Mouse (Mus musculus): ENCODE measurements at regions not wholly inside any gene's neighbourhood (a gene's known extent, or its start where the extent isn't known, plus 50 kb on each side); places are given as distances from the start of the nearest gene placed in this dataset.

DNA sequence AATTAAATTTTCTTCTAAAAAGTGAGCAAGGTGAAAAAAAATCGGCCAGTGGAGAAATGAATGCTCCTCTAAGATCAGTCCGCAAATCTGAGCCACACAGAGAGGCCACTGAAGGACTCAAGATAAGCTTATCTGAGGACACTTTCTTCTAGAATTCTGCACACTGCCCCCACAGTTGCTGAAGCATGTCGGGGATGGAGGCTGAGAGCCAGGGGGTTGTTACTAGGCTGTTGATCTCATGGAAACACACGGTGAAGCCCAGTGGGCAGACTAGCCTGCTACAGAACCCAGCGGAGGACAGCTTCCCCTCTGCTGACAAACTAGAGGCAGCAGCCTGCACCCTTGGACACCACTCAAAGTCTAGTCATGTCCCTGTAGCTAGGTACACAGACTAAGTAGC is 81.6 kb upstream of the 1700020N01Rik start:
- TF ChIP-seq CTCF (IDR thresholded peaks at IDR 0.05; ENCODE audit: low read depth) (no peak), EP300 (optimal IDR thresholded peaks at IDR 0.05) (no peak)
